ENCODE assay signal across 9 mouse cellular contexts in genomic region chr17:73949498-73949897, GRCm38 (mm10). TPM values are rescaled to one million over a fixed set of nuclear protein-coding genes. Genes with fewer than 3 reads are reported as not detected.
DNase-seq lines count a peak whose midpoint lies in the region; ATAC-seq lines count a peak whose summit lies in the region.
"Had no signal": no experiment of that assay in that cellular context is flagged by ENCODE, and none has a peak within 500 bp of the region (broad histone marks: within the 10 kb centered on the region; RNA-seq: fewer than 3 reads in every experiment).

No protein-coding gene starts in this region.

- H3K27me3 ChIP-seq in liver, embryonic 16.5 days (ENCODE audit: control insufficient read depth, insufficient read depth, low read depth, low read length), result no peaks in the 10 kb centered on the region
- no peaks in the 10 kb centered on the region for H3K27me3 ChIP-seq in liver, embryonic 12.5 days (replicated peaks)
- H3K27me3 ChIP-seq: embryonic facial prominence, embryonic 13.5 days had no signal

- no peaks in the 10 kb centered on the region for H3K36me3 ChIP-seq in liver, embryonic 16.5 days (ENCODE audit: control insufficient read depth, insufficient read depth)
- H3K36me3 ChIP-seq in liver, embryonic 12.5 days, result no peaks in the 10 kb centered on the region
- H3K36me3 ChIP-seq: embryonic facial prominence, embryonic 13.5 days had no signal

- no peak overlapping the region for H3K4me2 ChIP-seq in liver, embryonic 16.5 days (ENCODE audit: low read depth, low read length)
- H3K4me2 ChIP-seq in liver, embryonic 12.5 days, result no peak overlapping the region
- H3K4me2 ChIP-seq: embryonic facial prominence, embryonic 13.5 days had no signal

- no peaks in the 10 kb centered on the region for H3K9me3 ChIP-seq in liver, embryonic 16.5 days (replicated peaks; ENCODE audit: control insufficient read depth, low read length)
- H3K9me3 ChIP-seq in liver, embryonic 12.5 days (replicated peaks), result no peaks in the 10 kb centered on the region
- H3K9me3 ChIP-seq: embryonic facial prominence, embryonic 13.5 days had no signal

- no peak overlapping the region for H3K9ac ChIP-seq in liver, embryonic 16.5 days (ENCODE audit: low read depth, low read length)
- H3K9ac ChIP-seq in liver, embryonic 12.5 days, result no peak overlapping the region
- H3K9ac ChIP-seq: embryonic facial prominence, embryonic 13.5 days had no signal

- peak overlapping the region; percentile 35; the same call in 1 of the 2 replicates for H3K27ac ChIP-seq in liver, embryonic 16.5 days (ENCODE audit: low read length)
- H3K27ac ChIP-seq in liver, embryonic 12.5 days, result no peak overlapping the region
- H3K27ac ChIP-seq: embryonic facial prominence, embryonic 13.5 days had no signal

- H3K4me1 ChIP-seq in liver, embryonic 16.5 days (ENCODE audit: control insufficient read depth, low read depth, low read length), result no peaks in the 10 kb centered on the region
- no peaks in the 10 kb centered on the region for H3K4me1 ChIP-seq in liver, embryonic 12.5 days

- DNase-seq in embryo, embryonic 11 days, result peak; percentile 12
- DNase-seq in embryo, embryonic 10 days (ENCODE audit: low spot score), result no peak
- no peak for DNase-seq in cerebellum, adult 11 months
- no peak for DNase-seq in right cerebral cortex, postnatal 4 days

- 56% methylated on average over 4 of the region's 4 CpGs for WGBS in liver, embryonic 16.5 days (ENCODE audit: insufficient replicate concordance)
- WGBS in liver, embryonic 12.5 days (ENCODE audit: insufficient replicate concordance), result 72% methylated on average over 4 of the region's 4 CpGs

- no peak for ATAC-seq in liver, embryonic 16.5 days (ENCODE audit: low read depth)
- no peak for ATAC-seq in liver, embryonic 12.5 days
- ATAC-seq in granulocyte monocyte progenitor cell, adult 5-6 weeks (replicated peaks; ENCODE audit: poor library complexity, severe bottlenecking), result peak; percentile 33
- ATAC-seq in megakaryocyte-erythroid progenitor cell, adult 5-6 weeks (replicated peaks; ENCODE audit: low FRiP score, low TSS enrichment, poor library complexity, severe bottlenecking), result peak; percentile 60

- peak overlapping the region; percentile 19; the same call in 1 of the 2 replicates for H3K4me3 ChIP-seq in liver, embryonic 16.5 days (ENCODE audit: low read depth, low read length)
- H3K4me3 ChIP-seq in liver, embryonic 12.5 days, result no peak overlapping the region
- H3K4me3 ChIP-seq: embryonic facial prominence, embryonic 13.5 days had no signal

RNA-seq across cellular contexts. Expression of gene Xdh, which starts 0.5 kb away (rescaled TPM):
- polyA plus RNA-seq in liver, embryonic 16.5 days (2015; fragmentation: Nextera tagmentation; extraction: Ambion mirVana), result 4.2 and 5.6 TPM in 2 replicates
- 0.35 and 0.56 TPM in 2 replicates for polyA plus RNA-seq in liver, embryonic 12.5 days (2016; fragmentation: Nextera tagmentation; extraction: Ambion mirVana)
- 49.3 and 62.8 TPM in 2 replicates for total RNA-seq in granulocyte monocyte progenitor cell, adult 5-6 weeks (2014; fragmentation: Nextera tagmentation)
- 26.5 and 35.5 TPM in 2 replicates for total RNA-seq in granulocyte monocyte progenitor cell, adult 5-6 weeks (2017)
- total RNA-seq in megakaryocyte-erythroid progenitor cell, adult 5-6 weeks (2014; fragmentation: Nextera tagmentation), result 1.8 and 12.0 TPM in 2 replicates
- 4.0 and 11.0 TPM in 2 replicates for total RNA-seq in megakaryocyte-erythroid progenitor cell, adult 5-6 weeks (2017)

Comparison
In these comparisons a context has a peak if more than half of its experiments do, and no peak if none do; other contexts are left out.
1. ATAC-seq: peak in granulocyte monocyte progenitor cell, adult 5-6 weeks (single experiment) and megakaryocyte-erythroid progenitor cell, adult 5-6 weeks (single experiment); none in liver, embryonic 16.5 days (single experiment) and liver, embryonic 12.5 days (single experiment).